Mouse (Mus musculus): ENCODE measurements around the gene Tmem117.

DNA sequence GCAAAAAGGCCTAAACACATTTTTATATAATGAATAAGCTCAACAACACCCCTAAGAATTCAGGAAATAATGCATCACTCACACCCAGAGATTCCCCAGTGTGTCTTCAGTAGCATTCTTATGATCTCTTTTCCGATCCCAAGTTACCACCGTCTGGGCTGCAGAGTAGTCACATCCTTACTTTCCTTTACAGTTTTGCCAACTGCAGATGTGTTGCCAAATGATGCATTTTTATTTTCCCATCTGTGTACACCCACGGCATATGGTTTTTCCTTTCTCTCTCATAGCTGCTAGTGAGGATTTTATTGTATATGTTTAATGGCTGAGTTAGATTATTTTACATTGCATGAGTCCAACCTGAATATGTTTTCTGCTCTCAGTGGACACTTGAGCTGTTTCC is 327.7 kb downstream of the Tmem117 start:
- TF ChIP-seq FLI1 (IDR thresholded peaks at IDR 0.05; ENCODE audit: low read length) (no peak), GATA1 (IDR thresholded peaks at IDR 0.05; ENCODE audit: borderline replicate concordance, low read length) (no peak)
